13 mouse cellular contexts compared by ENCODE assay signal in the genomic region with DNA sequence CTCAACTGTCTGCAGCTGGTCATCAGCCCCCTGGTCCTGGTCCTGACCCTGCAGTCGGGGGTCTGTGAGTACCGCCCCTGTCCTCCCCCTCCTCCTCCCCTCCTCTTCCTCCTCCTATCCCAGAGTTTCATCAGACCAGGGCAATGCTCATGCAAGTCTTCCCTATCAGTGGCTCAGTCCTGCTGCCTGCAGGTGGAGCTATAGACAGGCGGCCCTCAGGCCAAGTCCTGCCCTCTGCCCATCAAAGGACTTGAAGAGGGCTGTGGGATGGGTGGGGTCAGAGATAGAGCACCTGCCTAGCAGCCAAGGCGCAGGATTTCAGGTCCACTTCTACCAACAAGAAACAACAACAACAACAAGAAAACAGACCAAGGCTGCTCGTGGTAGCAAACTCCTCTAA. TPM values are rescaled to one million over a fixed set of nuclear protein-coding genes. Genes with fewer than 3 reads are reported as not detected.
DNase-seq lines count a peak whose midpoint lies in the region; ATAC-seq and TF ChIP-seq lines count a peak whose summit lies in the region.
"Had no signal": no experiment of that assay in that cellular context is flagged by ENCODE, and none has a peak within 500 bp of the region (broad histone marks: within the 10 kb centered on the region; RNA-seq: fewer than 3 reads in every experiment).

No protein-coding gene starts in this region.

- WGBS in lung, embryonic 14.5 days: 30% methylated on average over 5 of the region's 5 CpGs

- no peak overlapping the region for H3K4me2 ChIP-seq in lung, embryonic 14.5 days

- no peaks in the 10 kb centered on the region for H3K4me1 ChIP-seq in lung, embryonic 14.5 days (ENCODE audit: insufficient read depth)

- H3K9me3 ChIP-seq in lung, embryonic 14.5 days (ENCODE audit: low read depth, low read length): no peaks in the 10 kb centered on the region
- H3K9me3 ChIP-seq: midbrain, embryonic 10.5 days had no signal

- no peak overlapping the region for H3K9ac ChIP-seq in lung, embryonic 14.5 days

- no peak overlapping the region for H3K4me3 ChIP-seq in lung, embryonic 14.5 days (ENCODE audit: low read depth, low read length)
- H3K4me3 ChIP-seq: midbrain, embryonic 10.5 days had no signal

- ATAC-seq in CD4-positive, CD25-positive, alpha-beta regulatory T cell, adult 4 months: no peak
- ATAC-seq in lung, embryonic 14.5 days (ENCODE audit: insufficient read depth): no peak
- peak; percentile 44 for ATAC-seq in erythroid progenitor cell, adult 5-6 weeks (replicated peaks; ENCODE audit: low FRiP score, poor library complexity, severe bottlenecking)

- DNase-seq in CD4-positive, CD25-positive, alpha-beta regulatory T cell, adult 2 months (ENCODE audit: low read depth, low spot score): peak; percentile 24
- peak; percentile 26 for DNase-seq in lung, embryonic 14.5 days
- no peak for DNase-seq in lung, adult 18-20 months
- peak; percentile 52 for DNase-seq in retina, embryonic 14.5 days (ENCODE audit: low spot score)
- no peak for DNase-seq in ovary, postnatal 36 days (ENCODE audit: low spot score)
- DNase-seq in gastrocnemius, postnatal 10 days: no peak
- DNase-seq: heart, postnatal 4 days; kidney, postnatal 4 days; left cerebral cortex, postnatal 4 days had no signal

- no peak overlapping the region for H3K27ac ChIP-seq in lung, embryonic 14.5 days (ENCODE audit: low read depth)
- H3K27ac ChIP-seq: midbrain, embryonic 10.5 days had no signal

- peak; percentile 57 for TF ChIP-seq CTCF in lung, embryonic 14.5 days (IDR thresholded peaks at IDR 0.05; ENCODE audit: low read depth)

- no peaks in the 10 kb centered on the region for H3K36me3 ChIP-seq in lung, embryonic 14.5 days (ENCODE audit: insufficient read depth)
- H3K36me3 ChIP-seq: midbrain, embryonic 10.5 days had no signal

- no peaks in the 10 kb centered on the region for H3K27me3 ChIP-seq in lung, embryonic 14.5 days (ENCODE audit: insufficient read depth, low read length)

RNA-seq across cellular contexts. Expression of a gene that starts 14.8 kb away (rescaled TPM):
- 10 to 100 TPM in 1 of 2 experiments, 1 to 10 TPM in 1; 6.4 to 11.7 TPM for polyA plus RNA-seq in CD4-positive, CD25-positive, alpha-beta regulatory T cell, adult 4 months (2017; shearing (Covaris generic))
- 2.7 and 3.6 TPM in 2 replicates for polyA plus RNA-seq in lung, embryonic 14.5 days (2014; fragmentation: Nextera tagmentation; extraction: Ambion mirVana)
- total RNA-seq in erythroid progenitor cell, adult 5-6 weeks (2015; ENCODE audit: low replicate concordance): 3.4 and 5.0 TPM in 2 replicates
- total RNA-seq in erythroid progenitor cell, adult 5-6 weeks (2017; ENCODE audit: low replicate concordance): 3.0 and 6.7 TPM in 2 replicates
- 10 to 100 TPM; 15.1 to 20.0 TPM for total RNA-seq in gastrocnemius, postnatal 10 days (2021)

RNA-seq across cellular contexts. Expression of a gene that starts 22.3 kb away (rescaled TPM):
- polyA plus RNA-seq in CD4-positive, CD25-positive, alpha-beta regulatory T cell, adult 4 months (2017; shearing (Covaris generic)): 1 to 10 TPM; 4.5 to 5.1 TPM
- polyA plus RNA-seq in lung, embryonic 14.5 days (2014; fragmentation: Nextera tagmentation; extraction: Ambion mirVana): 46.3 and 49.6 TPM in 2 replicates
- 1.1 and 2.1 TPM in 2 replicates for total RNA-seq in erythroid progenitor cell, adult 5-6 weeks (2015; ENCODE audit: low replicate concordance)
- 2.0 and 3.9 TPM in 2 replicates for total RNA-seq in erythroid progenitor cell, adult 5-6 weeks (2017; ENCODE audit: low replicate concordance)
- total RNA-seq in gastrocnemius, postnatal 10 days (2021): 10 to 100 TPM; 36.7 to 38.0 TPM

RNA-seq across cellular contexts. Expression of a gene that starts 49.4 kb away (rescaled TPM):
- not detected for polyA plus RNA-seq in CD4-positive, CD25-positive, alpha-beta regulatory T cell, adult 4 months (2017; shearing (Covaris generic))
- not detected in 2 replicates for polyA plus RNA-seq in lung, embryonic 14.5 days (2014; fragmentation: Nextera tagmentation; extraction: Ambion mirVana)
- total RNA-seq in erythroid progenitor cell, adult 5-6 weeks (2015; ENCODE audit: low replicate concordance): not detected in 2 replicates
- not detected in 2 replicates for total RNA-seq in erythroid progenitor cell, adult 5-6 weeks (2017; ENCODE audit: low replicate concordance)
- not detected for total RNA-seq in gastrocnemius, postnatal 10 days (2021)
- total RNA-seq: heart, postnatal 4 days; left cerebral cortex, postnatal 4 days; neutrophil, adult 5-6 weeks had no signal
- polyA plus RNA-seq: midbrain, embryonic 10.5 days had no signal

RNA-seq across cellular contexts. Expression of a gene that starts 53.1 kb away (rescaled TPM):
- not detected for polyA plus RNA-seq in CD4-positive, CD25-positive, alpha-beta regulatory T cell, adult 4 months (2017; shearing (Covaris generic))
- 3.3 and 4.7 TPM in 2 replicates for polyA plus RNA-seq in lung, embryonic 14.5 days (2014; fragmentation: Nextera tagmentation; extraction: Ambion mirVana)
- total RNA-seq in erythroid progenitor cell, adult 5-6 weeks (2015; ENCODE audit: low replicate concordance): 4.2 TPM in 1 of 2 replicates, not detected in the other
- 2.7 and 4.8 TPM in 2 replicates for total RNA-seq in erythroid progenitor cell, adult 5-6 weeks (2017; ENCODE audit: low replicate concordance)
- 1 to 10 TPM in 1 of 2 experiments, under 1 TPM in 1; 0.26 to 1.2 TPM for total RNA-seq in gastrocnemius, postnatal 10 days (2021)
- total RNA-seq: neutrophil, adult 5-6 weeks had no signal

Comparison
In these comparisons a context has a peak if more than half of its experiments do, and no peak if none do; other contexts are left out.
1. DNase-seq: peak in CD4-positive, CD25-positive, alpha-beta regulatory T cell, adult 2 months (single experiment), lung, embryonic 14.5 days (single experiment) and retina, embryonic 14.5 days (single experiment); none in lung, adult 18-20 months (0 of 2), ovary, postnatal 36 days (single experiment) and gastrocnemius, postnatal 10 days (single experiment).
2. RNA of a gene that starts 22.3 kb away (total RNA-seq): 36.7 to 38.0 TPM in gastrocnemius, postnatal 10 days; 1.1 to 3.9 TPM in erythroid progenitor cell, adult 5-6 weeks; every median in the first group is over 4 times any median in the second.